Mouse (Mus musculus) adrenal gland, postnatal 10 days (tissue): ENCODE data around the gene Gm20888. TPM values are rescaled to one million over a fixed set of nuclear protein-coding genes. Genes with fewer than 3 reads are reported as not detected.
"Not testable (repeated sequence)": the region's sequence is repeated elsewhere in the genome, so short reads cannot be mapped to it uniquely, and the experiment has no call there.

Experiments
- DNase-seq: peaks from one replicate; pipeline ENCODE4 v3.0.0; 2021; ENCODE audit warnings: mixed read lengths
- long read RNA-seq, 2 experiments: library from polyadenylated mRNA; stranded (forward); transcript quantifications; one replicate each; pipeline ENCODE4 v2.0.0; 2021
- total RNA-seq, 2 experiments: library from RNA; stranded (reverse); gene quantifications; 2 replicates each; pipeline ENCODE4 v1.2.3; 2021

The Gm20888 gene
- total RNA-seq: not detected
- long read RNA-seq, experiment 1: 0 reads
- long read RNA-seq, experiment 2: 0 reads

DNA sequence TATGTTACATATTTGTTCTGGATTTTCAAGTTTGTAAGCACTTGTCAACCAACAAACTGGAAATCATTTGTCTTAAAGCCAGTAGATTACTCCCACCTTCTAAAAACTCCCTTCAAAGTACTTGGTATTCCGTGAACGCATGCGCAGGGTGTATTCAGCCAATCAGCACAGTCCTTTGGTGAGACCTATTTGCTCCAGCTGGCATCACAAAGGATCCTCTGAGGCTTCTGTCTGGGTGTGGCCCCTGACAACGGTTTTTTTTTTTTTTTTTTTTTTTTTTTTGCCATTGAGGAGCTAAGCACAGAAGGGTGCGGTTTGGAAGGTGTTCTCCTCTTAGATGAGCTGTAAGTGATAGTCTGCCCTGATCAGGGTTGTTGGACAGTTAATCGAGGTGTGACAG, at the start of gene Gm20888:
Gm20888 (plus strand) TSS at position 301 of the 400 bp plus-strand sequence.
- DNase-seq: not testable (repeated sequence)

Other genes starting within 250 kb of the Gm20888 start
- not detected for gene Gm21118, start 168.2 kb upstream of the Gm20888 start, total RNA-seq
- gene Gm29423, start 138.6 kb upstream of the Gm20888 start, total RNA-seq: not detected
- gene Gm29644, start 138.5 kb upstream of the Gm20888 start, total RNA-seq: not detected